Mouse (Mus musculus) spleen, postnatal 10 days (tissue): ENCODE data around the gene Vrk1.

Experiments used
- DNase-seq, 2 experiments: peaks; one replicate each; pipeline ENCODE4 v3.0.0; 2021 to 2022; ENCODE audit warnings: low spot score in 2 of 2

The Vrk1 gene

DNA sequence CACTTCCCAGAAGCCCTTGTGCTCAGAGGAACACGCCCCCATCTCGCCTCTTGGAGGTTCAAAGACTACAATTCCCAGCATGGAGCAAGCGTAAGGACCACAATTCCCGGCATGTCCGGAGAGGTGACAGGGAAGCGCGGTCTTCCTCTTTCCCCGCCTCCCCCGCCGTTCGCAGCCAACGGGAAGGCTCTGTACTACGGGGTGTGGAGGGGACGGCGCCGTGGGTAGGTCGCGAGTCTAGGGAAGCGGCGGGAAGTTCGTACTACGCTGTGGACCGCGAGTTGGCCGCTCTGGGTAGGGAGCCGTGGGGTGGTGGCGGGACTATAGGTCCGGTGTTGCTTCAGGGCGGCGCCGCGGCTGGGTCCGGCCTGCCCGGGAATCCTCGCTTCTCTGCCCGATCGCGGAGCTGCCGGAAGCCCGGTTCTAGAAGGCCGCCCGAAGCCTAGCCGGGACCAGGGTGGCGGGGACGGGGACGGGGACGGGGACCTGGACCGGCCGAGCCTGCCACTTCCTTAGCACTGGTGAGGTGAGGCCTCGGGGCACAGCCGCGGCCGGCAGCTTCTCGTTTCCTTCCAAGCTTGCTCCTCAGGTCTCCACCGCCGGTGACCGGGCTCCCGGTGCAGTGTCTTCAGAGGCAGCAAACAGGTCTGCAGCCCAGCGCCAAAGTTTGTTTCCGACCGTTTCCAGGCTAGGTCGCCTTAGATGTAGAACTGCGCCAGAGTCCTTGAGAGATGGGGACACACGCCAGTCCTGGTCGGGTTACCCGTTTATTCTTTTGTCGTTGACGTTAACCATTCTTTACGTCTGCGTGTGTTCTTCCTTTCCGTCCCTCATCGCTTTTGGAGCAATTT, at the start of gene Vrk1:
Gene Vrk1 (plus strand): TSS at position 164 of the 851 bp plus-strand sequence.
- peak; percentile 83 to 94 for DNase-seq

DNA sequence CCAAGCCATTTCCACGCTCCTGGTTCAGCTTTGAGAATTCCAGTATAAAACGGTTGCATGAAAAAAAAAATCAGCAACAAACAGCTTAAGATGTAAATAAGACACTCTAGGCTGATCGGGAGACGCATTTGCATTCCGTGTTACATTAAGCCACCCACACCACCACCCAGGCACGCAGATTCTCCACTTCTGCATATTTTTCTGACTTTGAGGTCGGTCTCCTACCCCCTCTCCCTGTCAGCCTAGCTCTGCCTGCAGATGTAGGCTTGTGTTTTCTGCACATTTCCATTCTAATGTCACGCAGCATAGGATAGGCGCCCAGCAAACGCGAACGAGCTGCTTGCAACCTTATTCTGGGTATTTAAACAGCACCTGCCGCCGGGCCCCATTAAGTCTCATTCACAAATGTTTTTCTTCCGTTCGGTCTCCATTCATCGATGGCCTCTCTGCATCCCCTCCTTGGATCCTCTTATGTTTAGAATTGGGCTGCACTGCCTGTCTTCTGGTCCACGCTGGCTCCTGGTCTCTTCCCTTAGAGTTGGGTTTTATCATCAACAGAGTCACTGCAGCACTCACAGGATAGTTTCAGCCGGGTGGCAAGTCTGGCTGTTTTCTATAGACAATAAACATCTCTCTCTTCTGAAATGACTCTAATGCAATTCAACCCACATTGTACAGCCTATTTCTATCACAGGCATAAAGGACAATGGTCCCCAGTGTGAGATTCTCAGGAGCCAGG, 49.3 kb upstream of the Vrk1 start:
- DNase-seq = no peak

DNA sequence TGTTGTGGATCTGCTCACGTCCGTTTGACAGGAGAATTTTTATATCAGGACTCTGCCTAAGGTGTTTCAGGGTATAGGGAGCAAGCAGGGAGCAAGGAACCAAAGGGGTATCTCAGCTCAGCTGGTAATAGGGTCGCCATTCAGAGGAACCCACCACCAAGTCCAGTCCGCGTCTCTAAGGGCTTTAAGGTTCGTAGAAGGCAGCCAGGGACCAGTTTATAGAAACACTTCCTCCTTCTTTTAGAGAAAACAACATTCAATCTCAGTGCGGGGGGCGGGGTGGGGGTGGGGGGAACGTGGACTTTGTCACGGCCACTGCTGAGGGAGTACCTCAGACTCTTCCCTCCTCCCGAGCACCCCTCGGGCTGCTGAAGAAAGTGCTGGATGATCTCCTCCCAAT, 48.4 kb upstream of the Vrk1 start:
- no peak for DNase-seq

DNA sequence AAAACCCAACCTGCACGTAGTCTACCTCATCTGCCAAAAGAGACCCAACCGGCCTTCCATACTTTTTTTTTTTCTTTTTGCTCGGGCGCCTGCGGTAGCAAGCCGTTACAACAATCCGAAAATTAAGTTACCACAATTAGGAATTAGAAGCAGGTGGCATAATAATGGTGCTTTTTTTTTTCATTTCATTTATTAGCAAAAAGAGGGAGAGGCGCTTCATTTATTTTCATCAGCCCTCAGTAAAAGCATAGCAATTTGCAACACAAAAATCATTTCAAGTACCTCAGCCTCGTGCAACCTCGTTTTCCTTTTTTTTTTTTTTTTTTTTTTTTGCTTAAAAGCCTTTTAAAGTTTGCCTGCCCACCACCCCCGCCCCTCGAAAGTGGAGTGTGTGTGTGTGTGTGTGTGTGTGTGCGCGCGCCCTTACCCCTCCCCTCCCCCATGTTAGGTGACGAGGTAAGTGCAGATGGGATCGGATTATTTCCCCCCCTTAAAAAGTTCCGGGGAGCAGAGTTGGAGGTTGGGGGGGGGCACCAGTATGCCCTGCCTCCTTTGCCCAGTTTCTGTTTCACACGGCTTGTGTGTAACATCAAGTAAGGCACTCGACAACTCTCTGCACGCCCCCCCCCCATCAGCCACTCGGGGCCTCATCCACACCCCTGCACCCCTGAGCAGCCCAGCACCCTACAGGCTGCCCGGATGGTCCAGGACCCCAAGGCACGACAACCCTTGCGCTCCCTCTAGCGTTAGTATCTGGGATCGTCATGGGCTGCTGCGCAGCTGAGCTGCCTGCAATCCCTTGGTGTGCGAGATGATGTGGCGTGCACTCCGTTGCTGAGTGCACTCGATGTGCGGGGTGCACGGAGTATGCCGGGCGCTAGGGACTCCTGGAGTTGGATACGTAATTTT, 47.7 kb upstream of the Vrk1 start:
- DNase-seq = peak; percentile 83 to 86

DNA sequence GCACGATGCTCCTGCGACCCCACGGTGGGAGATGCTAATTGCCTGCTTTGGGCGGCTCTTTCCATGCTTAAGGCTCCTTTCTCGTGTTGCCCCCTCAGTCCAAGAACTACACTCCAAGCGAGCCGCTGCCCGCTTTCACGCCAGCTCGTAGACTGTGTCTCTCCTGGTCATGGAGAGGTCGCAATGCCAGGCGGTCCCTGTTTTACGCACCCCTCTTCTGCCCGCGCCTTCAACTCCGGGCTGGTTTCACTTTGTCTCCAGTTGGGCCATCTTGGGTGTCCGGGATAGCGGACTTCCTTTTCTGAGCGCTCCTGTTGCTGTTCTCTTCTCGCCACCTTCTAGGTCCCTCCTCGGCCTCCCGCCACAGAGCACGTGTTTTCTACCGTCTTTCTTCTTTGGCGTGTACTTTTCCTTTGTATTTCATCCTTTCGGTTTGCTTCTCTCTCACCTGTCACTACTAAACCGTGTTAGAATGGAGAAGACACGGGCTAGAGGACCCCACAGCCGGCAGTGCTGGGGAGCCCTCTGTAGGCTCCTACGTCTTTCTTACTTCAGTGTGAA, 46.9 kb upstream of the Vrk1 start:
- DNase-seq = peak in 1 of 2 experiments; percentile 37

DNA sequence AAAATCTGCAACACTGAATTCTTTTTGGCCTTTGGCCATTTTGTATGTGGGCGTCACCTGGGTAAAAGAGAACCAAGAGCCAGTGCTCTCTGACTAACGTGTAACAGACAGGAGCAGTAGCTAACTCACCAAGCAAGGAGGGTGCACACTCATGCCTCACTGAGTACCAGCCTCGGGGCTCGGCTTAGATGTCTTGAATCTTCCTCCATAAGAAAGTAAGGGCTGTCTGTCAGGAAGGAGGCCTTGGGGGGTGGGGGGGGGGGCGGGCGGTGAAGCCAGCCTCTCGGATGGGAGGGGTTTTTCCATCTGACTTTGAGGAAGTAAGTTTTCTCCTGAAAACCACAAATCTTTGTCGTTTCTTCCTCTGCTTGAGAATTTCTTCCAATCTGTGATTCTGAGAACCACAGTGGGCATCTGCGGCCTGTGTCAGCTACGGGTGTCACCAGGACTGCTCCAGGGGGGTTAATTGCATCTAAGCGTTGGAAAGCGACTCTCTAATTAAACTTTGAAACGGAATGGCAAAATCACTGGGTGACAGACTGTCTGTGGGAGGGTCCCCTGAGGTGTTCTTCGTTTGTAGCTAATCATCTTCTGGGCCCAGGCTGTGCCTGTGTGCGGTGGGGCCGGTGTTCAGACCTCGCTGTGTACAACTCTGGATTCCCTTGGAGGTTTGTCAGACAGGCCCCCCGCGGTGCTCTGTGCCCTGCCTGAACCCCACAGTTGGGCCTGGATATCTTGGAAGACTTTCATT, 43.0 kb upstream of the Vrk1 start:
- DNase-seq = no peak

DNA sequence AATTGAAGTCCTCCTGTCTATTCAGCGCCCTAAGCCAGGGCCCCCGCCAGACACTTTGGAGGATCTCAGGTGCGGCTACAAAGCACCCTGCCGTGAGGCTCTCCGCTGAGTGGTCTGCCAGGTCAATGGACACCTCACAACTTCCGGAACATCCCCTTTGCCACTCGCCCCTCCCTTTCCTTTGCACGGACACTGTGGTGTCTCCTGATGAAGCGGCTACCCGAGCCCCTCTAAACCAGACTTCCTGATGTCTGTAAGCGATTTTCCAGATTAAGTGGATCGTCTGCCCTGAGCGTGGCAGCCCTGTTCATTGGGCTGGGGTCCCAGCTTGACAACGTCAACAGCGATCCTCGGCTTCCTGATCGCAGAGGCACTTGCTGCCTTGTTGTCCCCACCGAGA, 42.2 kb upstream of the Vrk1 start:
- DNase-seq = no peak

DNA sequence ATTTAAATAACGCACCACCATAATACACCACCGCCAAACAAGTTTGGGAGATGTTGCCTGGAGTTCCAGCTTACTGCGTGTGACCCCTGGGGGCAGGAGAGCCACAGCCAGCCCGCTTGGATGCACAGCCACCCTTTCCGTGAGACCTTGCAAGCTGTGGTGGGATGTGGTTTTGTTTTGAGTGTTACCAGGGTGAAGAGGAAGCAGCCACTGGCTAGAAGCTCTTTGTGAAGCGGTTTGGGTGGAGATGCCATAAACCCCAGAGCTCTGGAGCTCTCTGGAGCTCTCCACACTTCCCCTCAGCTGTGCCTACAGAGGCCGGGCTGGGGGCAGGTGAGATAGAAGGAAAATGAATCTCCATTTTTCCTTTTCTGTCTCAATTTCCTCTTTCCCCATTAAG, 38.8 kb upstream of the Vrk1 start:
- peak in 1 of 2 experiments; percentile 24 for DNase-seq

DNA sequence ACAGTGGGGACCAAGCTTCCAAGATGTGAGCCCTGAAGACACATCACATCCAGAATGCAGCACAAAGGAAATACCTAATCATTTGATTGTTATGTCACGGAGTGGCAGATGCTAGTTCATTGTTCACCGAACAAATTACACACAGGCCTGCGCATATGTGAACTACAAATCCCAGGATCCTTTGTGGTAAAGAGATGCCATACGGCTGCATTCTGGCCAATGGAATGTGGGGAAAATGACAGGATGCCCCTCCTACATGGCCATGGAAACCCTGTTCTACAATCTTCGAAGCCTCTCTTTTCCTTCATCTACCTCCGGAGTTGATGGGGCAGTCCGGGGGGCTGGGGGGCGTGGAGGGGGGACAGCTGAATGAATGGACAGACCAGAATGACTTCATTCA, 37.4 kb upstream of the Vrk1 start:
- no peak for DNase-seq

DNA sequence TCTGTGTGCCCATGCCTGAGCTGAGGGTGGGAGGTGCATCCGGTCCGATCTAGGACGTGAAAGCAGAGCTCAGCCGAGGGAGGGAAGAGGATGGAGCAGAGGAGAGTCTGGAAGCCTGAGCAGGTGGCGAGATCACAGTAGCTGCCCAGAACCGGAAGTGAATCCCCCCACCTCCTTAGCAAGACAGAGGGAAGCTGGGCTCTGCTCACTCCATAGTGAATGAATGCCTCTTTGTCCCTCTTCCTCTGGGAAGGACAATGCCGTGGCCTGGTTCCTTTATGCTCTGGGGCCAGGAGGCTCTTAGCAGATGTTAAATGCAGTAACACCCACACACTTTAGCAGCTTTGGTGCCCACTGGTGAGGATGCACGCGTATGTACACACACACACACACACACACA, 36.3 kb upstream of the Vrk1 start:
- DNase-seq = no peak

DNA sequence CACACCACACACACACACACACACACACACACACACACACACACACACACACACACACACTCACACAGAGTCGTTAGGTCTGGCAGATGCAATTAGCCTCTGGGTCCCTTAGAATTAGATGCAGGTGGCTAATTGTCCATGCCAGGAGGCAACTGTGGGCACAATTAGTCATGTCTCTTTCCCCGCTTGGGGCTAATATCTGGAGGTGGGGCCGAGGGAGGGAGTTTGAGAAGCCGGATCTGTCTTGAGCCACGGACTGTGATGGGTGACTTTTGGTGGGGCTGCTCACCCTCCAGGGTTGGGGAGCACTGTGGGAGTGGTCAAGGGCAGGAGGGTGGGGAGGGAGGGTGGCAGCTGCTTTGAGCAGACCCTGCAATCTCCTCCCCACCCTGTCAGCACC, 35.9 kb upstream of the Vrk1 start:
- DNase-seq = no peak

DNA sequence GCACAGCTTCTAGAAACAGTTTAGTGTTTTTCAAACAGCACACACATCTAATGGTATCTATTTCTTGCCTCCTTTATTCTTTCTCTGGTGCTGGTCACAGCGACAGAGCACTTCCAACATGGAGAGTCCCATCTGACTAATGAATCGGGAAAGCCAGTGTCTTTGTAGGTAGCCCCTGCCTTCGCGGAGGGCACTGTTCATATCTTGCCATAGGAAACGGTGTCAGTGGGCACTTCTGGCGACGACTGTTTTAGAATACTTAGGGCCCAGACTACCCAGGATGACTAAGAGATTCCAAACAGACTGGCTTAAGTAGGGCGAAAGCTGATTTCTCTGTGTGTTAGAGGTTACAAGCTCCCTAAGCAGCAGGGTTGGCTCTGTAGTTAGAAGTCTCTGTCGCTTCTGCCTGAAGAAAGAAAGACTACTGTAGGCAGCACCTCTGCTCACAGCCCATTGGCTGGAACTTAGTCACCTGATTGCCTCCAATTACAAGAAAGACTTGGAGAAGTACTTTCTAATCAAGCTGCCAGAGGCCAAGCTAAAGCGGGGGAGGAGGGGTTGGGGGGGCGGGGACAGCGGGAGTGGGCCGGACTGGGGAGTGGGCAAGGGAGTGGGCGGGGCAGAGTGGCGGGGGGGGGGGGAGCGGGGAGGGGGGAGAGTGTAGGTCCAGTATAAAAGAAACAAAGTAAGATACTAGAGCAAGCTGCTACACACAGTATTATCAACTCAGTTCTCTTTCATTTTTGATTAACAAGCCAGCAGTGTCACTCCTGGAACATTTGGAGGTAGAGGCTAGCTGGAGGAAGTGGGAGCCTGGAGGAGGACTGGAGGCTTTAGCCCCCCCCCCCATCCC, 28.7 kb upstream of the Vrk1 start:
- DNase-seq = peak in 1 of 2 experiments; percentile 39

DNA sequence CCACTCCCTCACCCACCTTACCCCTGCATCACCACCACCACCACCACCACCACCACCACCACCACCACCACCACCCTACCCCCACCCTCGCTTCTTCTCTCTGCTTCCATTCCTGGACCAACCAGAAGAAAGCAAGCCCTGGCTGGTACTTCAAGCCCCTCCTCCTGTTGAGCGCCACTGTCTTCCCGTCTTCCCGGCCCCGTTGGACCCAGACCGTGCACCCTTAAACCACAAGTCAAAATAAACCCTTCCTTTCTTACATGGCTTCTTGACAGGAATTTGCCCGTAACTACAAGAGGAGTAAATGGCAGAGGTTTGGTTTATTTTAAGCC, 28.1 kb upstream of the Vrk1 start:
- DNase-seq = no peak

DNA sequence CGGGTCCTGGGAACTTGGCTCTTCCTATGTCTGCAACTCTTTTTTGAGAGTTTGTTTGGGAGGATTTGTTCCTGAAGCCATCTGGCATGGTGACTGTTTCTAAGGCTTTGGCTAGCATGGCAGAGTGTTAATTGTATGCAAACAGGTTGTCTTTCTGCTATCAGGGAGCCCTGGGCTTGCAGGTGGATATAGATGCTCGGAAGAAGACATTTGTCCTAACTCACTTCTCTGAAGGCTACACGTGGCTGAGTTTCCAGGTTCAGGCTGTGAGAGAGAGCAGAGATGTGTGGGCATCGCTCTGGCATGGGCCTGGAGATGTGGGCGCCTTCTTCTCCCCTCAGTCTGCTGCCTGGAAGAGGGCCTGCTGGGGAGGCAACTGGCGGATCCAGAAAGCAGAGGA, 27.4 kb upstream of the Vrk1 start:
- no peak for DNase-seq

DNA sequence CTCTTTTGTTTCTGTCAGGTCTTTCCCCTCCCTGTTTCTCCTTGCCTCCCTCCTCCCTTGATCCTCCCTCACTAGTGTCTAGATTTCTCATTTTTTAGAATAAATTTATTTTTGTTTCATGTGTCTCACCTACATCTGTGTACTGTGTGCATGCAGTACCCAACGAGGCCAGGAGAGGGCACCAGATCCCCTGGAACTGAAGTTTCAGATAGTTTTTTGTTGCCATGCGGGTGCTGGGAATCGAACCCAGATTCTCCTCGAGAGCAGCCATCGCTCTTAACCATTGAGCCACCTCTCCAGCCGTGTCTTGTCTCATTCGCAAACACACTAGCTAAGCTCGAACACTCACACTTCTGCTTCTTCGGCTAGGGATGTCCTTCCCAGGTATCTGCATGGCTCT, 26.5 kb upstream of the Vrk1 start:
- DNase-seq = peak in 1 of 2 experiments; percentile 32

DNA sequence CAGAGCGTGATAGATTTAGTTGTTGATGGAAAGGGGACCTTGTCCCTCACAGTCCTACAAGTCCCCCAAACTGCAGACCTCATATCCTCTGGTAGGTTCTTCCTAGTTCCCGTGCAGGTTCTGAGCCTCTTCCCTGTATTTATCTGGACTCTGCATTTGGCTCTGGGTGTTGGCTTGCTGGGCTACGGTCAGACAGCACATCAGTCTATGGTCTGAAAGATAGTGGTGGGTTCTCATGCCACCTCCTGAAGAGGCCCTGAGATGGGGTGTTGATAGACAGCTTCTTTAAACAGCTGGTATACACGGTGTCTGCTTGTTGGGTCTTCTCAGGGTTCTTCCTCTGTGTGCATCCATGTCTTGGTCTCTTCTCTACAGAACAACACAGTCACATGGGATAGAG, 21.6 kb upstream of the Vrk1 start:
- no peak for DNase-seq

DNA sequence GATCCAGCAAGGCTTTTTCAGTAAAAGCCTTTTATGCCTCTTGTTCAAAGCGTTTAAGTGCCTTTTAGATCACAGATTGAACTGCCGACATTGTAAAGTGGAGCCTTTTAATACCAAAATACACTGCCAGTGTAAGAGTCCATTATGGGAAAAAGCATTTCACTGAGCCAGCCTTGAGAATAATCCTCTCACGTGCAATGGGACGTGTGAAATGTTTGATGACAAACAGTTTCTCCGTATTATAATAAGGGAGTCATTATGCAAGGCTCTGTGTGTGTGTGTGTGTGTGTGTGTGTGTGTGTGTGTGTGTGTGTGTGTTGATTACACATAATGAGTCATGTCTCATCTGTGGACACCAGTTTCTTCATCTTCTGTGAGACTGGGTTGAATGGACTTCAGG, 17.3 kb upstream of the Vrk1 start:
- no peak for DNase-seq

DNA sequence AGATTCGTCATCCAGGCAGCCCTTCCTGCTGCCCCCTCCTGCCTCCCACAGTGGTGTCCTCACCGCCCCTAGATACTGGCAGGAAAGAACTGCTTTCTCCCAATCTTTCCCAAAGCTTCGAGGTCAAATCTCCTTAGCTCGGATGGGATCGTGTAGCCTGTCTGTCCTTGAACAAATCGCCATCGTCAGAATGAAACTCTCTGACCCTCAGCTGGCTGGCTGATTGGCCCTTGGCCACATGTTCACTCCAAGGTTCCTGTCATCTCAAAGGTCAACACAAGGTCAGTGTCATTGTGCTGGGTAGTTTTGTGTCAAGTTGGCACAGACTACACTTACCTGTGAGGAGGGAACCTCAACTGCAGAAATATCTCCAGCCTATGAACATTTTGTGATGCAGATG, 16.7 kb upstream of the Vrk1 start:
- no peak for DNase-seq

DNA sequence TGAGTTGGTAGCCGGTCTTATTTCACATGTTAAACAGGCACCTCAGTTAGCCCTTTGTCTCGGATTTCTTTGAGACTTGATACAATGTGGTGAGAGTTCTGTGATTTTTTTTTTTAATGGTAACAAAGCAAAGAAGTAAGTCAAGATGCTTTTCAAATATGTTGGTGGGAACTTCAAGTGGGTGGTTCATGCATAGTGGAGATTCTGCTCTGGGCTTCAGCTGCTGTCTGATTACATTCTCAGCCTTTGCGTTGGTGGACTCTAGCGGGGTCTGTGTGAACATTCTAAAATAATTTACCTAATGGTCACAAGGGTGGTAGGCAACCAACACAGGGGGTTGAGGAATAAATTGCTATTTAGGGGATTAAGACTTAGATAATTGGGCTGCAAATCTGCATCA, 14.1 kb upstream of the Vrk1 start:
- no peak for DNase-seq
